27 mouse cellular contexts compared by ENCODE assay signal in the genomic region with DNA sequence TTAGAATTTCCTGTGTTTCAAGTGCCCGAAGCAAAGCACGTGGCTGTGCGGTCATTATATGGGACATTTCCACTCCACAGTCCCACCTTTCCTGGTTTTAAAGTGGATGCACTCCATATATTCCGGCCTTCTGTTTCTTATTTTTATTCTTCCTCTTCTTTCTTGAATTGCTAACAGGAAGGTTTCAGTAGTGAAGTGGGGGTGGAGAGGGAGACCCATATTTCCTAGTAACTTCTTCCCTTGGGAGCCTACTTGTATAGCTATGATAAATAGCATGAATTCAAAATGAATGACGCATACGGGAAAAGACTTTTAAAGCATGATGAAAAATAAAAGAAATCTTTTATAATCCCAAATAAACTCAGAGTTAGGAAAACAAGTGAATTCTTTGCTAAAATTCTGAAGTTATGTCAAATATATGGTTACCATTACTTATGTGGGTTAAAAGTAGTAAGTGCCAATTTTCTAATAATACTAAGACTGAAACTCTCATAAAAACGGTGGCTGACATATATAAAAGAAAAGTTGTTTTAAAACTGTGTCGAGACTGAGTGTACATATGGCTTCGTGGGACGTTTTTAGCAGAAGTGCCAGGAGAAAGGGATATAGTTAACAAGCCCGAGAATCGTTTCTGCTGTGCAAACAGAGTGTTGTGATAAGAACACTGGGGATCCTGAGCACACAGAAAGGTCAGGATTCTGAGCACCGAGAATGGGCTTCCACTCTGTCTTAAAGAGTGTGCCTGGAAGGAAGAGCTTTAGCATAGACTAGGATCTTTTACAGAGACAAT. TPM values are rescaled to one million over a fixed set of nuclear protein-coding genes. Genes with fewer than 3 reads are reported as not detected.
DNase-seq lines count a peak whose midpoint lies in the region; ATAC-seq lines count a peak whose summit lies in the region.
"Had no signal": no experiment of that assay in that cellular context is flagged by ENCODE, and none has a peak within 500 bp of the region (broad histone marks: within the 10 kb centered on the region; RNA-seq: fewer than 3 reads in every experiment).

No protein-coding gene starts in this region.

- no peak overlapping the region for H3K9ac ChIP-seq in limb, embryonic 13.5 days
- H3K9ac ChIP-seq: embryonic facial prominence, embryonic 12.5 days; embryonic facial prominence, embryonic 15.5 days; forebrain, embryonic 12.5 days; forebrain, embryonic 15.5 days; heart, embryonic 12.5 days; heart, embryonic 15.5 days; hindbrain, embryonic 13.5 days; intestine, embryonic 15.5 days had no signal

- H3K4me3 ChIP-seq in limb, embryonic 13.5 days: no peak overlapping the region
- H3K4me3 ChIP-seq in limb, embryonic 10.5 days: no peak overlapping the region
- H3K4me3 ChIP-seq: embryonic facial prominence, embryonic 12.5 days; embryonic facial prominence, embryonic 15.5 days; erythroblast, embryonic 14.5 days; forebrain, embryonic 12.5 days; forebrain, embryonic 15.5 days; heart, embryonic 12.5 days; heart, embryonic 15.5 days; hindbrain, embryonic 10.5 days; hindbrain, embryonic 13.5 days; intestine, embryonic 15.5 days had no signal

- no peaks in the 10 kb centered on the region for H3K36me3 ChIP-seq in limb, embryonic 13.5 days
- 0 out of 2 replicates have a peak, but pooled peaks cover 3% of the 10 kb centered on the region for H3K36me3 ChIP-seq in limb, embryonic 10.5 days
- H3K36me3 ChIP-seq: embryonic facial prominence, embryonic 12.5 days; embryonic facial prominence, embryonic 15.5 days; forebrain, embryonic 12.5 days; forebrain, embryonic 15.5 days; heart, embryonic 12.5 days; heart, embryonic 15.5 days; hindbrain, embryonic 10.5 days; hindbrain, embryonic 13.5 days; intestine, embryonic 15.5 days had no signal

- no peak for DNase-seq in limb, embryonic 10.5 days (ENCODE audit: low spot score)
- DNase-seq in 3T3-L1 (ENCODE audit: low read depth, low spot score): peak; percentile 27
- peak; percentile 34 for DNase-seq in NIH3T3 (ENCODE audit: low read depth)
- peak; percentile 36 for DNase-seq in telencephalon, adult 2 months (ENCODE audit: low read depth, low spot score)
- DNase-seq in adrenal gland, postnatal 25 days: no peak
- DNase-seq: adrenal gland, postnatal 10 days; cerebellum, adult 11-12 months; cerebellum, adult 8-10 months; cerebellum, postnatal 10 days; cerebellum, postnatal 36 days; gastrocnemius, postnatal 25 days; heart, adult 18-20 months; heart, postnatal 10 days; heart, postnatal 36 days had no signal

- H3K9me3 ChIP-seq in limb, embryonic 13.5 days: no peaks in the 10 kb centered on the region
- no peaks in the 10 kb centered on the region for H3K9me3 ChIP-seq in limb, embryonic 10.5 days (replicated peaks)
- H3K9me3 ChIP-seq: embryonic facial prominence, embryonic 12.5 days; embryonic facial prominence, embryonic 15.5 days; forebrain, embryonic 12.5 days; forebrain, embryonic 15.5 days; heart, embryonic 12.5 days; heart, embryonic 15.5 days; hindbrain, embryonic 10.5 days; hindbrain, embryonic 13.5 days; intestine, embryonic 15.5 days had no signal

- H3K27me3 ChIP-seq in limb, embryonic 13.5 days: no peaks in the 10 kb centered on the region
- H3K27me3 ChIP-seq in limb, embryonic 10.5 days (ENCODE audit: low read depth, poor library complexity, severe bottlenecking): no peaks in the 10 kb centered on the region
- H3K27me3 ChIP-seq: embryonic facial prominence, embryonic 12.5 days; embryonic facial prominence, embryonic 15.5 days; forebrain, embryonic 12.5 days; forebrain, embryonic 15.5 days; heart, embryonic 12.5 days; heart, embryonic 15.5 days; hindbrain, embryonic 13.5 days; intestine, embryonic 15.5 days; Patski had no signal

- 0 out of 2 replicates have a peak overlapping the region, but pooled peaks have one; percentile 14 for H3K4me2 ChIP-seq in limb, embryonic 13.5 days (replicated peaks)
- H3K4me2 ChIP-seq: embryonic facial prominence, embryonic 12.5 days; embryonic facial prominence, embryonic 15.5 days; forebrain, embryonic 12.5 days; forebrain, embryonic 15.5 days; heart, embryonic 12.5 days; heart, embryonic 15.5 days; hindbrain, embryonic 13.5 days; intestine, embryonic 15.5 days had no signal

- no peak; the same call in 1 of the 2 replicates for ATAC-seq in limb, embryonic 13.5 days (ENCODE audit: low FRiP score, low read depth)
- ATAC-seq: forebrain, embryonic 15.5 days; hindbrain, embryonic 16.5 days; intestine, embryonic 15.5 days; Patski had no signal

- H3K4me1 ChIP-seq in limb, embryonic 13.5 days: peaks cover 26% of the 10 kb centered on the region
- H3K4me1 ChIP-seq in limb, embryonic 10.5 days: peaks cover 44% of the 10 kb centered on the region
- H3K4me1 ChIP-seq: embryonic facial prominence, embryonic 15.5 days; forebrain, embryonic 12.5 days; heart, embryonic 12.5 days; heart, embryonic 15.5 days; hindbrain, embryonic 10.5 days; intestine, embryonic 15.5 days had no signal

- peak overlapping the region; percentile 15; the same call in 1 of the 2 replicates for H3K27ac ChIP-seq in limb, embryonic 13.5 days
- no peak overlapping the region for H3K27ac ChIP-seq in limb, embryonic 10.5 days
- H3K27ac ChIP-seq: embryonic facial prominence, embryonic 12.5 days; embryonic facial prominence, embryonic 15.5 days; forebrain, embryonic 12.5 days; forebrain, embryonic 15.5 days; heart, embryonic 15.5 days; hindbrain, embryonic 10.5 days; hindbrain, embryonic 13.5 days; intestine, embryonic 15.5 days had no signal

- 34% methylated on average over 13 of the region's 13 CpGs for WGBS in limb, embryonic 13.5 days
- WGBS in limb, embryonic 10.5 days: 78% methylated on average over 13 of the region's 13 CpGs

RNA-seq across cellular contexts. Expression of gene Ccser1, which starts 11.7 kb away (rescaled TPM):
- polyA plus RNA-seq in limb, embryonic 13.5 days (2015; fragmentation: Nextera tagmentation; extraction: Ambion mirVana): 10.2 and 10.3 TPM in 2 replicates
- 9.4 and 10.3 TPM in 2 replicates for polyA plus RNA-seq in limb, embryonic 10.5 days (2016; fragmentation: Nextera tagmentation; extraction: Ambion mirVana)
- 2.8 and 4.4 TPM in 2 replicates for total RNA-seq in adrenal gland, postnatal 25 days (2021)
- polyA plus RNA-seq: erythroblast, embryonic 14.5 days had no signal

Comparison
In these comparisons a context has a peak if more than half of its experiments do, and no peak if none do; other contexts are left out.
1. DNase-seq: peak in 3T3-L1 (single experiment), NIH3T3 (single experiment) and telencephalon, adult 2 months (single experiment); none in limb, embryonic 10.5 days (single experiment) and adrenal gland, postnatal 25 days (single experiment).